Mouse (Mus musculus) thymus, adult 2 months (tissue): ENCODE measurements around the gene Grid2ip. TPM values are rescaled to one million over a fixed set of nuclear protein-coding genes. Genes with fewer than 3 reads are reported as not detected.

Experiments
- DNase-seq: peaks from one replicate; pipeline ENCODE4 v3.0.0; 2021
- H3K27ac ChIP-seq: fragments of 200-500 bp; 2 replicates; pipeline ENCODE4 v1.5.1; 2012; ENCODE audit warnings: low read length, control low read depth; ENCODE audit not compliant: control insufficient read depth, insufficient read depth
- H3K27me3 ChIP-seq: fragments of 200-500 bp; 2 replicates; pipeline ENCODE4 v1.6.1; 2012; ENCODE audit warnings: mild to moderate bottlenecking, low read length, moderate library complexity, mixed read lengths; ENCODE audit not compliant: control insufficient read depth, insufficient read depth
- H3K36me3 ChIP-seq: fragments of 200-500 bp; 2 replicates; pipeline ENCODE4 v1.6.1; 2012; ENCODE audit warnings: mild to moderate bottlenecking, low read length, moderate library complexity; ENCODE audit not compliant: control insufficient read depth, insufficient read depth
- H3K4me1 ChIP-seq: fragments of 200-500 bp; replicated peaks from 2 replicates; pipeline ENCODE4 v1.6.1; 2012; ENCODE audit warnings: low read length; ENCODE audit not compliant: control insufficient read depth, insufficient read depth
- H3K4me3 ChIP-seq: fragments of 200-500 bp; 2 replicates; pipeline ENCODE4 v1.5.1; 2012; ENCODE audit warnings: mild to moderate bottlenecking, low read length, control low read depth, moderate library complexity; ENCODE audit not compliant: control insufficient read depth, insufficient read depth
- CTCF ChIP-seq: fragments of 200-500 bp; IDR thresholded peaks from 2 replicates; pipeline ENCODE4 v1.5.1; 2012; ENCODE audit warnings: mild to moderate bottlenecking, control low read depth, low read length, moderate library complexity, borderline replicate concordance; ENCODE audit not compliant: control insufficient read depth, poor library complexity, insufficient read depth; ENCODE audit errors: extremely low read depth
- POLR2A ChIP-seq: fragments of 200-500 bp; IDR thresholded peaks from 2 replicates; pipeline ENCODE4 v1.6.1; 2012; ENCODE audit warnings: mild to moderate bottlenecking, low read length, control low read depth, moderate library complexity; ENCODE audit not compliant: control insufficient read depth, poor library complexity, insufficient read depth; ENCODE audit errors: extremely low read depth
- WGBS: fragments of 180-500 bp; shearing (Covaris S2); methylation state at CpG from one replicate; pipeline ENCODE4 v1.1.7; 2018; 5-methylcytosine and 5-hydroxymethylcytosine counted together
- polyA plus RNA-seq: library from polyadenylated mRNA; depleted of rRNA; stranded (reverse); fragments of >200 nt; gene quantifications from 2 replicates; pipeline ENCODE4 v1.2.3, GENCODE M21; 2012

The Grid2ip gene
- polyA plus RNA-seq, 1 experiment: 0.26 TPM

- Histone ChIP-seq H3K27me3 (no peaks in the 10 kb centered on the region), H3K36me3 (no peaks in the 10 kb centered on the region), H3K4me3 (no peak overlapping the region), H3K4me1 (no peaks in the 10 kb centered on the region), H3K27ac (no peak overlapping the region)
- TF ChIP-seq CTCF: no peak
- no peak for DNase-seq
- WGBS: 81% methylated on average over 7 of the region's 7 CpGs
Measured at GRCm38 (mm10) chr5:143335089-143335460, 22.1 kb upstream of the Grid2ip start.

- no peak for DNase-seq
- no peak overlapping the region for H3K27ac ChIP-seq
- H3K36me3 ChIP-seq: no peaks in the 10 kb centered on the region
- H3K4me3 ChIP-seq: no peak overlapping the region
- TF ChIP-seq CTCF (no peak), POLR2A (no peak)
- 67% methylated on average over 6 of the region's 6 CpGs for WGBS
- no peaks in the 10 kb centered on the region for H3K4me1 ChIP-seq
- no peaks in the 10 kb centered on the region for H3K27me3 ChIP-seq
Measured at GRCm38 (mm10) chr5:143336559-143336958, 20.6 kb upstream of the Grid2ip start.

- H3K27me3 ChIP-seq: no peaks in the 10 kb centered on the region
- no peak for DNase-seq
- 54% methylated on average over 6 of the region's 6 CpGs for WGBS
- no peaks in the 10 kb centered on the region for H3K4me1 ChIP-seq
- H3K36me3 ChIP-seq: no peaks in the 10 kb centered on the region
- TF ChIP-seq CTCF: no peak
- no peak for TF ChIP-seq POLR2A
- no peak overlapping the region for H3K27ac ChIP-seq
- no peak overlapping the region for H3K4me3 ChIP-seq
Measured at GRCm38 (mm10) chr5:143339603-143340002, 17.5 kb upstream of the Grid2ip start.

GRCm38 (mm10) chr5:143346367-143346766 is 10.8 kb upstream of the Grid2ip start:
- no peaks in the 10 kb centered on the region for H3K27me3 ChIP-seq
- TF ChIP-seq CTCF (no peak), POLR2A (no peak)
- H3K4me1 ChIP-seq: no peaks in the 10 kb centered on the region
- 84% methylated on average over 8 of the region's 8 CpGs for WGBS
- no peak for DNase-seq
- H3K36me3 ChIP-seq: no peaks in the 10 kb centered on the region
- no peak overlapping the region for H3K27ac ChIP-seq
- H3K4me3 ChIP-seq: no peak overlapping the region

- no peaks in the 10 kb centered on the region for H3K4me1 ChIP-seq
- WGBS: 36% methylated on average over 5 of the region's 5 CpGs
- TF ChIP-seq POLR2A: no peak
- no peak for TF ChIP-seq CTCF
Measured at GRCm38 (mm10) chr5:143356017-143356416, 1.1 kb upstream of the Grid2ip start.

GRCm38 (mm10) chr5:143357564-143357963 is 426 bp downstream of the Grid2ip start:
- no peak overlapping the region for H3K4me3 ChIP-seq
- H3K27ac ChIP-seq: no peak overlapping the region
- no peaks in the 10 kb centered on the region for H3K36me3 ChIP-seq
- 9% methylated on average over 28 of the region's 28 CpGs for WGBS
- H3K27me3 ChIP-seq: no peaks in the 10 kb centered on the region; the same call in 1 of the 2 replicates
- DNase-seq: no peak
- no peaks in the 10 kb centered on the region for H3K4me1 ChIP-seq
- TF ChIP-seq CTCF: no peak
- TF ChIP-seq POLR2A: no peak

More at GRCm38 (mm10) chr5:143356017-143356416, 1.1 kb upstream of the Grid2ip start:
- no peaks in the 10 kb centered on the region; the same call in 1 of the 2 replicates for H3K27me3 ChIP-seq
- no peak overlapping the region for H3K27ac ChIP-seq
- DNase-seq: no peak
- no peaks in the 10 kb centered on the region for H3K36me3 ChIP-seq
- H3K4me3 ChIP-seq: no peak overlapping the region

GRCm38 (mm10) chr5:143359263-143359662 is 2.1 kb downstream of the Grid2ip start:
- 33% methylated on average over 7 of the region's 7 CpGs for WGBS
- TF ChIP-seq CTCF (no peak), POLR2A (no peak)
- Histone ChIP-seq H3K4me1 (no peaks in the 10 kb centered on the region; the same call in 1 of the 2 replicates), H3K4me3 (no peak overlapping the region), H3K27me3 (peaks cover 4% of the 10 kb centered on the region), H3K36me3 (no peaks in the 10 kb centered on the region), H3K27ac (no peak overlapping the region)
- no peak for DNase-seq
